Mouse (Mus musculus) lung, postnatal 4 days (tissue): ENCODE data around the gene Gm42715.
A peak's percentile ranks its signal among the peaks of the same experiment; 100 is the strongest.
"Not testable (repeated sequence)": the region's sequence is repeated elsewhere in the genome, so short reads cannot be mapped to it uniquely, and the experiment has no call there.

ENCODE experiments used
- DNase-seq, 2 experiments: peaks; one replicate each; pipeline ENCODE4 v3.0.0; 2021

The Gm42715 gene

GRCm38 (mm10) chr7:127519284-127519683 lies at the start of gene Gm42715:
TSS of gene Gm42715 (plus strand) at chr7:127519584.
- DNase-seq = no peak

GRCm38 (mm10) chr7:127470011-127470715 lies 49.2 kb upstream of the Gm42715 start:
- DNase-seq = peak in 1 of 2 experiments; percentile 29

GRCm38 (mm10) chr7:127470743-127471645 lies 48.4 kb upstream of the Gm42715 start:
- peak; percentile 92 to 96 for DNase-seq

GRCm38 (mm10) chr7:127471646-127472010 lies 47.8 kb upstream of the Gm42715 start:
- peak; percentile 66 to 70 for DNase-seq

GRCm38 (mm10) chr7:127472060-127472459 lies 47.3 kb upstream of the Gm42715 start:
- DNase-seq = no peak

- no peak for DNase-seq
These were observed 45.7 kb upstream of the Gm42715 start for GRCm38 (mm10) chr7:127473705-127474104.

- DNase-seq = no peak
These were observed 44.9 kb upstream of the Gm42715 start for GRCm38 (mm10) chr7:127474378-127475070.

GRCm38 (mm10) chr7:127475186-127475740 lies 44.1 kb upstream of the Gm42715 start:
- no peak for DNase-seq

- DNase-seq = peak in 1 of 2 experiments; percentile 38
These were observed 43.0 kb upstream of the Gm42715 start for GRCm38 (mm10) chr7:127476336-127476735.

GRCm38 (mm10) chr7:127476855-127477254 lies 42.5 kb upstream of the Gm42715 start:
- DNase-seq = no peak

GRCm38 (mm10) chr7:127477687-127478634 lies 41.4 kb upstream of the Gm42715 start:
- peak; percentile 99 to 100 for DNase-seq

GRCm38 (mm10) chr7:127478635-127479317 lies 40.6 kb upstream of the Gm42715 start, which contains the start of gene Fbrs:
TSS of gene Fbrs (plus strand) at chr7:127479199.
- peak; percentile 96 to 99 for DNase-seq

GRCm38 (mm10) chr7:127479318-127480225 lies 39.8 kb upstream of the Gm42715 start:
- peak in 1 of 2 experiments; percentile 35 for DNase-seq

GRCm38 (mm10) chr7:127480321-127480720 lies 39.1 kb upstream of the Gm42715 start:
- peak; percentile 41 to 44 for DNase-seq

GRCm38 (mm10) chr7:127485416-127485815 lies 34.0 kb upstream of the Gm42715 start:
- no peak for DNase-seq

GRCm38 (mm10) chr7:127488364-127488763 lies 31.0 kb upstream of the Gm42715 start:
- DNase-seq = not testable (repeated sequence)

- DNase-seq = no peak
These were observed 29.4 kb upstream of the Gm42715 start for GRCm38 (mm10) chr7:127489982-127490381.

GRCm38 (mm10) chr7:127491846-127492245 lies 27.5 kb upstream of the Gm42715 start:
- no peak for DNase-seq

- DNase-seq = no peak
These were observed 24.7 kb upstream of the Gm42715 start for GRCm38 (mm10) chr7:127494648-127495047.

GRCm38 (mm10) chr7:127497382-127497781 lies 22.0 kb upstream of the Gm42715 start:
- no peak for DNase-seq
